Comparison of ENCODE assay signal across 29 mouse cellular contexts in genomic region chr11:81192155-81192554, GRCm38 (mm10).
"Had no signal": no experiment of that assay in that cellular context is flagged by ENCODE, and none has a peak within 500 bp of the region (broad histone marks: within the 10 kb centered on the region; RNA-seq: fewer than 3 reads in every experiment).

No protein-coding gene starts in this region.

- H3K27ac ChIP-seq: embryonic facial prominence, embryonic 10.5 days; embryonic facial prominence, embryonic 12.5 days; embryonic facial prominence, embryonic 13.5 days; embryonic facial prominence, embryonic 15.5 days; forebrain, embryonic 10.5 days; forebrain, embryonic 12.5 days; forebrain, embryonic 13.5 days; forebrain, embryonic 15.5 days; gastrocnemius, adult 2 months; heart, adult 2 months; heart, embryonic 10.5 days; heart, embryonic 13.5 days had no signal

- H3K4me2 ChIP-seq: embryonic facial prominence, embryonic 12.5 days; embryonic facial prominence, embryonic 13.5 days; embryonic facial prominence, embryonic 15.5 days; forebrain, embryonic 12.5 days; forebrain, embryonic 13.5 days; forebrain, embryonic 15.5 days; heart, embryonic 11.5 days; heart, embryonic 12.5 days; heart, embryonic 13.5 days had no signal

- H3K27me3 ChIP-seq: embryonic facial prominence, embryonic 12.5 days; embryonic facial prominence, embryonic 13.5 days; embryonic facial prominence, embryonic 15.5 days; forebrain, embryonic 12.5 days; forebrain, embryonic 13.5 days; forebrain, embryonic 15.5 days; heart, embryonic 12.5 days; heart, embryonic 13.5 days had no signal

- H3K36me3 ChIP-seq: embryonic facial prominence, embryonic 10.5 days; embryonic facial prominence, embryonic 12.5 days; embryonic facial prominence, embryonic 13.5 days; embryonic facial prominence, embryonic 15.5 days; forebrain, embryonic 10.5 days; forebrain, embryonic 12.5 days; forebrain, embryonic 15.5 days; heart, embryonic 10.5 days; heart, embryonic 12.5 days; heart, embryonic 13.5 days had no signal

- H3K4me3 ChIP-seq: embryonic facial prominence, embryonic 10.5 days; embryonic facial prominence, embryonic 12.5 days; embryonic facial prominence, embryonic 13.5 days; embryonic facial prominence, embryonic 15.5 days; erythroblast, embryonic 14.5 days; forebrain, embryonic 10.5 days; forebrain, embryonic 12.5 days; forebrain, embryonic 13.5 days; forebrain, embryonic 15.5 days; gastrocnemius, adult 2 months; heart, adult 2 months; heart, embryonic 10.5 days; heart, embryonic 12.5 days; heart, embryonic 13.5 days had no signal

- DNase-seq: cerebellum, adult 8-10 months; cerebellum, adult 9-10 months; cerebellum, adult 9-11 months; cerebellum, postnatal 10 days; cerebellum, postnatal 14 days; cerebellum, postnatal 25 days; cerebellum, postnatal 36 days; embryo, embryonic 11 days; forebrain, postnatal 0 days; gastrocnemius, adult 2 months; gastrocnemius, postnatal 10 days; gastrocnemius, postnatal 14 days; gastrocnemius, postnatal 25 days; gastrocnemius, postnatal 36 days; heart, adult 2 months had no signal

- H3K9ac ChIP-seq: embryonic facial prominence, embryonic 12.5 days; embryonic facial prominence, embryonic 13.5 days; embryonic facial prominence, embryonic 15.5 days; forebrain, embryonic 12.5 days; forebrain, embryonic 13.5 days; forebrain, embryonic 15.5 days; forebrain, postnatal 0 days; heart, embryonic 12.5 days; heart, embryonic 13.5 days had no signal

- H3K9me3 ChIP-seq: embryonic facial prominence, embryonic 10.5 days; embryonic facial prominence, embryonic 12.5 days; embryonic facial prominence, embryonic 13.5 days; embryonic facial prominence, embryonic 15.5 days; forebrain, embryonic 10.5 days; forebrain, embryonic 12.5 days; forebrain, embryonic 13.5 days; forebrain, embryonic 15.5 days; heart, embryonic 10.5 days; heart, embryonic 12.5 days; heart, embryonic 13.5 days had no signal

- ATAC-seq: forebrain, embryonic 13.5 days; forebrain, embryonic 15.5 days; forebrain, embryonic 16.5 days; forebrain, postnatal 0 days had no signal

- H3K4me1 ChIP-seq: embryonic facial prominence, embryonic 10.5 days; embryonic facial prominence, embryonic 12.5 days; embryonic facial prominence, embryonic 13.5 days; embryonic facial prominence, embryonic 15.5 days; forebrain, embryonic 10.5 days; forebrain, embryonic 12.5 days; forebrain, embryonic 13.5 days; forebrain, embryonic 15.5 days; heart, embryonic 10.5 days; heart, embryonic 12.5 days; heart, embryonic 13.5 days had no signal
